Mouse (Mus musculus): ENCODE measurements around the gene Tcap. TPM values are rescaled to one million over a fixed set of nuclear protein-coding genes. Genes with fewer than 3 reads are reported as not detected.

The Tcap gene
- polyA plus RNA-seq, 1 experiment from 2014 or later = 9.3 TPM

DNA sequence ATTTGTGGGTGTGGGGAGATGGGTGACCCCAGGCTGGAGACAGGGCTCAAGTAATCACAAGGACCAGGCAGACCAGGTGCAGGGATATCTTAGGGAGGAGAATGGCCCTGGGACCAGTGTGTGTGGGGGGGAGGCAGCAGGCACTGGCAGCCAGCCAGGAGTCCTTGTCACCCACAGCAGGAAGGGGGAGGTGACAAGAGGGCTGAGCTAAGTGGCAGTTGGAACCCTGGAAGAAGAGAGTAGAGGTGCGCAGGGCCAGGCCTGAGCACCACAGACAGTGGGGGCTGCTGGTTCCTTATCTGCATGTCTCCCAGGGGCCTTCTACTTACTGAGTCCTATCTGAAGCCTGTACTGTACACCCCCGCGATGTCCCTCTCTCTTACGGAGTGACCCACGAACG, 9.7 kb downstream of the Tcap start:
- ATAC-seq (ENCODE audit: insufficient read depth, low FRiP score) = peak; percentile 72; the same call in 1 of the 2 replicates
- 60% methylated on average over 6 of the region's 6 CpGs for WGBS
- no peaks in the 10 kb centered on the region for H3K9me3 ChIP-seq (replicated peaks; ENCODE audit: control insufficient read depth, low read length)
- no peak overlapping the region for H3K4me3 ChIP-seq (replicated peaks; ENCODE audit: low read length)
- peaks cover 36% of the 10 kb centered on the region for H3K4me1 ChIP-seq (ENCODE audit: control insufficient read depth, insufficient read depth, low read length)
- H3K27ac ChIP-seq (ENCODE audit: low read length) = peak overlapping the region; percentile 93
- peaks cover 4% of the 10 kb centered on the region; the same call in 1 of the 2 replicates for H3K27me3 ChIP-seq (ENCODE audit: control insufficient read depth, insufficient read depth, low read length)
- no peaks in the 10 kb centered on the region for H3K36me3 ChIP-seq (ENCODE audit: control insufficient read depth, insufficient read depth, low read length)
- H3K4me2 ChIP-seq (ENCODE audit: low read depth, low read length) = no peak overlapping the region
- H3K9ac ChIP-seq (ENCODE audit: low read length) = peak overlapping the region; percentile 48

DNA sequence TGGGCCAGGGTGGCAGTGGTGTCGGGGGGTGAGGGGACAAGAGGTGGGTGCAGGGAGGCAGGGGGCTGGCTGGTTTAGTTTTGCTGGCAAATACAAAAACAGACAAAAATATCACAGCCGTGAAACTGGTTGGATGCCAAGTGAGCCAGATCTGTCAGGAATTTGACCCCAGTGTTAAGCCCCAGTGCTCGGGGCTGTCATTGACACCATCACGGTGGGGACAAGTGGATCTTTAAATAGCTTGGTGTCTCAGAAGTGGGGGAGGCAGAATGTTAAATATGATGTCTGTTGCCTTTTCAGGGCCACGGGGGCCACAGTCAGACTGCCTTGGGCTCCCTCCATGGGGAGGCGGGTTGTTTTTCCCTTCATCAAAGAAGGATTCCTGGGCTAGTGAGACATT, 10.7 kb downstream of the Tcap start:
- no peak overlapping the region for H3K4me3 ChIP-seq (replicated peaks; ENCODE audit: low read length)
- 33% methylated on average over 6 of the region's 6 CpGs for WGBS
- peak overlapping the region; percentile 93 for H3K27ac ChIP-seq (ENCODE audit: low read length)
- H3K4me2 ChIP-seq (ENCODE audit: low read depth, low read length) = no peak overlapping the region
- no peaks in the 10 kb centered on the region for H3K9me3 ChIP-seq (replicated peaks; ENCODE audit: control insufficient read depth, low read length)
- H3K27me3 ChIP-seq (ENCODE audit: control insufficient read depth, insufficient read depth, low read length) = no peaks in the 10 kb centered on the region; the same call in 1 of the 2 replicates
- ATAC-seq (ENCODE audit: insufficient read depth, low FRiP score) = no peak
- 0 out of 2 replicates have a peak overlapping the region, but pooled peaks have one; percentile 48 for H3K9ac ChIP-seq (ENCODE audit: low read length)
- no peaks in the 10 kb centered on the region for H3K36me3 ChIP-seq (ENCODE audit: control insufficient read depth, insufficient read depth, low read length)
- H3K4me1 ChIP-seq (ENCODE audit: control insufficient read depth, insufficient read depth, low read length) = peaks cover 36% of the 10 kb centered on the region

DNA sequence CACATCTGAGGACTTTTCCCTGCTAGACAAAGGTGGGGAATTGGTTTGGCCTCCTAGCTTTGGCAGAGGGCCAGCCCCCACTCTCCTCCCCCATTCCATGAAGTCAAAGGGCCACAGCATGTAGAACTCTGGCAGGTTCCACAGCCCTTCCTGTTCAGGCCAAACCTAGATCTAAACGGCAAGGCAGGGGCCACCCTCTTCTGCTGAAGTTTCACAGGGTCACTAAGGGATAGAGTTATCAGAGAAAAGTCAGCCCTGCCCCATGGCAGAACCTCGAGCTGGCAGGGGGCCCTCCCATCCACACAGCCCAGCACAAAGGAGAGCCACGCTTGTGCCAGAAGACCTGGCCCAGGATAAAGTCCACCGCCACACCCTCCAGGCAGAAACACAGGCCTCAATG, 11.4 kb downstream of the Tcap start:
- ATAC-seq (ENCODE audit: insufficient read depth, low FRiP score) = peak; percentile 81
- peak overlapping the region; percentile 7; the same call in 1 of the 2 replicates for H3K9ac ChIP-seq (ENCODE audit: low read length)
- no peak overlapping the region for H3K4me2 ChIP-seq (ENCODE audit: low read depth, low read length)
- H3K36me3 ChIP-seq (ENCODE audit: control insufficient read depth, insufficient read depth, low read length) = no peaks in the 10 kb centered on the region
- H3K4me3 ChIP-seq (replicated peaks; ENCODE audit: low read length) = no peak overlapping the region
- H3K4me1 ChIP-seq (ENCODE audit: control insufficient read depth, insufficient read depth, low read length) = peaks cover 42% of the 10 kb centered on the region
- H3K27ac ChIP-seq (ENCODE audit: low read length) = peak overlapping the region; percentile 93
- WGBS = 39% methylated on average over 4 of the region's 4 CpGs
- H3K27me3 ChIP-seq (ENCODE audit: control insufficient read depth, insufficient read depth, low read length) = no peaks in the 10 kb centered on the region; the same call in 1 of the 2 replicates
- H3K9me3 ChIP-seq (replicated peaks; ENCODE audit: control insufficient read depth, low read length) = no peaks in the 10 kb centered on the region

DNA sequence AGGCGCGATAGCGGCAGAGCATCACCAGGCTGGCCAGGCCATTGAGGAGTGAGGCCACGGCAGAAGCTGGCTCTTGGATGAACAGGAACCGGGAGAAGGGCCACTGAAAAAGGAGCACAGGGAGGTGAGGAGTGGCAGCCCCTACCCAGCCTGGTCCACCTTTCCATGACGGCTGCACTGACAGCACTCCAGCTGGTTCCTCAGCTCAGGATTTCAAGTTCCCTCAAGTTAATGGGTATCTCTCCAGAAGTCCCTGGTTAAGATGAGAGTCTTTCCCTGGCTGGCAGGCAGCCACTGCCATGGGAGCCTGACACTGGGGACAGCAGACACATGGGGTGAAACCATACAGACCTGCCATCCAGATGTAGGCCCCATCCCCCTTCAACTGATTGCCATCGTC, 14.3 kb downstream of the Tcap start:
- no peaks in the 10 kb centered on the region for H3K36me3 ChIP-seq (ENCODE audit: control insufficient read depth, insufficient read depth, low read length)
- no peak overlapping the region for H3K4me3 ChIP-seq (replicated peaks; ENCODE audit: low read length)
- ATAC-seq (ENCODE audit: insufficient read depth, low FRiP score) = no peak
- peaks cover 33% of the 10 kb centered on the region for H3K4me1 ChIP-seq (ENCODE audit: control insufficient read depth, insufficient read depth, low read length)
- no peaks in the 10 kb centered on the region for H3K9me3 ChIP-seq (replicated peaks; ENCODE audit: control insufficient read depth, low read length)
- H3K27ac ChIP-seq (ENCODE audit: low read length) = no peak overlapping the region
- no peak overlapping the region for H3K9ac ChIP-seq (ENCODE audit: low read length)
- WGBS = 93% methylated on average over 7 of the region's 7 CpGs
- H3K27me3 ChIP-seq (ENCODE audit: control insufficient read depth, insufficient read depth, low read length) = no peaks in the 10 kb centered on the region
- H3K4me2 ChIP-seq (ENCODE audit: low read depth, low read length) = no peak overlapping the region

DNA sequence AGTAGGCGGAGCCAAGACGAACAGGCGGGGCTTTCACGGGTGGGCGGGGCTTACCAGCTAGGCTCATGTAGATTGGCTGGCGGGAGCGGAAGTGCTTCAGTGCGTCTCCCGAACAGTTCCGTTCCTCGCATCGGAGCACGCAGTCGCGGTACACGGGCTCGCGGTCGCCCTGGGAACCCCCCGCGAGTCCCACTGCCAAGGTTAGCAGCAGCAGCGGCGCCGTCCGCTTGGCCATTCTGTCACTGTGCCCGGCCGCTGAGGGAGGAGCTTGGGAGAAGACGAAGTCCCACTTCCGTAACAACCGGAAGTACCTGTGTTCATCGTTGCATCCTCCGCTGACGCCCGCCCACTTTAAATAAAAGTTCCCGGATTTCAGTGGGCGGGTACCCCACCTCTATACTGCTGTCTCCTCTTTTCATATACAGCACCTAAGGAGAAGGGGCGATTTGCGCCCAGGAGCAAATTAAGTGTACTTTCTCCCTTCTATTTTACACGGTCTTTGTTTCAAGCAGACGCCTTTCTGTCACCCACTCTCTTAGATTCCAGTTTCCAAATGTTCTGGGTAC, 16.6 kb downstream of the Tcap start, which contains the start of gene Pgap3:
Gene Pgap3, minus strand, starts transcription at position 330 of the 566 bp plus-strand sequence.
- no peaks in the 10 kb centered on the region for H3K9me3 ChIP-seq (replicated peaks; ENCODE audit: control insufficient read depth, low read length)
- no peaks in the 10 kb centered on the region for H3K27me3 ChIP-seq (ENCODE audit: control insufficient read depth, insufficient read depth, low read length)
- H3K4me1 ChIP-seq (ENCODE audit: control insufficient read depth, insufficient read depth, low read length) = peaks cover 13% of the 10 kb centered on the region
- H3K4me3 ChIP-seq (replicated peaks; ENCODE audit: low read length) = peak within 1 kb of the TSS; percentile 72
- under 1% methylated on average over 40 of the region's 40 CpGs for WGBS
- H3K27ac ChIP-seq (ENCODE audit: low read length) = peak within 1 kb of the TSS; percentile 97
- peak within 1 kb of the TSS; percentile 53 for H3K4me2 ChIP-seq (ENCODE audit: low read depth, low read length)
- H3K36me3 ChIP-seq (ENCODE audit: control insufficient read depth, insufficient read depth, low read length) = no peaks in the 10 kb centered on the region
- H3K9ac ChIP-seq (ENCODE audit: low read length) = peak within 1 kb of the TSS; percentile 86
- peak; percentile 87 for ATAC-seq (ENCODE audit: insufficient read depth, low FRiP score)

DNA sequence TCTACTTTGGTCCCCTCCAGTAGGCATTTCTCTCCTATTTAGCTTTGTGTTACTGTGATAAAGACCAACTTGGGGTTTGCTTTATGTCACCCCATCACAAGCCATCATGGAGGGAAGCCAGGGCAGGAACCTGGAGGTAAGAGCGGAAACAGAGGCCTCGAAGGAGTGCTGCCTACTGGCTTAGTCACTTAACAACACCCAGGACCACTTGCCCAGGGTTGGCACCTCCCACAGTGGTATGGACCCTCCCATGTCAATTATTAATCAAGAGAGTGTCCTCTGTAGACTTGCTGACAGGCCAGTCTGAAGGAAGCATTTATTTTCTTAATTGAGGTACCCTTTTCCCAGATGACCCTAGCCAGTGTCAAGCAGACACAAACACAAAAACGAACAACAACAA, 17.2 kb downstream of the Tcap start:
- Histone ChIP-seq H3K4me2 (ENCODE audit: low read depth, low read length) (peak overlapping the region; percentile 53), H3K36me3 (ENCODE audit: control insufficient read depth, insufficient read depth, low read length) (no peaks in the 10 kb centered on the region)
- WGBS = 55% methylated on average over 3 of the region's 3 CpGs

DNA sequence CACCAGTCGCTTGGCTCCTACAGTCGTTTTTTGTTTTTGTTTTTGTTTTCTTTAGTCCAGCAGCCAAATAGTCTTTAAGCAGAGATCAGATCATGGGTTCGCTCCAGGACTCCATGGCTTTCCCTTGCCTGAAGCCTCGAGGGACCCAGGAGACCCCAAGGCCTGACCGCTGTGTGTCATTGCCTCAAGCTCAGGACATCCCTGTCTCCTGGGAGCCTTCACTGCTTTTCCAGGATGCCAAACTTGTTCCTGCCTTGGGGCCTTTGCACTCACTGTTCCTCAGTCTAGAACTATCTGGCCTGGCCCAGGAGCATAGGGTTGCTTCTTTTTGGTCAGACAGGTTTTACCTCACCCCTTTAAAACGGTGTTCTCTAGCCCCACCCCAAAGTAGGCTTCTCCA, 23.0 kb downstream of the Tcap start:
- H3K27ac ChIP-seq (ENCODE audit: low read length) = no peak overlapping the region
- 75% methylated on average over 6 of the region's 6 CpGs for WGBS
- H3K4me2 ChIP-seq (ENCODE audit: low read depth, low read length) = no peak overlapping the region
- H3K4me1 ChIP-seq (ENCODE audit: control insufficient read depth, insufficient read depth, low read length) = peaks cover 16% of the 10 kb centered on the region
- H3K9ac ChIP-seq (ENCODE audit: low read length) = no peak overlapping the region
- ATAC-seq (ENCODE audit: insufficient read depth, low FRiP score) = no peak
- no peak overlapping the region for H3K4me3 ChIP-seq (replicated peaks; ENCODE audit: low read length)
- no peaks in the 10 kb centered on the region for H3K36me3 ChIP-seq (ENCODE audit: control insufficient read depth, insufficient read depth, low read length)
- no peaks in the 10 kb centered on the region for H3K27me3 ChIP-seq (ENCODE audit: control insufficient read depth, insufficient read depth, low read length)
- no peaks in the 10 kb centered on the region for H3K9me3 ChIP-seq (replicated peaks; ENCODE audit: control insufficient read depth, low read length)

More for the DNA sequence above, 17.2 kb downstream of the Tcap start:
- Histone ChIP-seq H3K4me3 (replicated peaks; ENCODE audit: low read length) (peak overlapping the region; percentile 72), H3K9me3 (replicated peaks; ENCODE audit: control insufficient read depth, low read length) (no peaks in the 10 kb centered on the region), H3K4me1 (ENCODE audit: control insufficient read depth, insufficient read depth, low read length) (peaks cover 13% of the 10 kb centered on the region), H3K27me3 (ENCODE audit: control insufficient read depth, insufficient read depth, low read length) (no peaks in the 10 kb centered on the region), H3K27ac (ENCODE audit: low read length) (peak overlapping the region; percentile 97), H3K9ac (ENCODE audit: low read length) (peak overlapping the region; percentile 86)
- no peak for ATAC-seq (ENCODE audit: insufficient read depth, low FRiP score)

DNA sequence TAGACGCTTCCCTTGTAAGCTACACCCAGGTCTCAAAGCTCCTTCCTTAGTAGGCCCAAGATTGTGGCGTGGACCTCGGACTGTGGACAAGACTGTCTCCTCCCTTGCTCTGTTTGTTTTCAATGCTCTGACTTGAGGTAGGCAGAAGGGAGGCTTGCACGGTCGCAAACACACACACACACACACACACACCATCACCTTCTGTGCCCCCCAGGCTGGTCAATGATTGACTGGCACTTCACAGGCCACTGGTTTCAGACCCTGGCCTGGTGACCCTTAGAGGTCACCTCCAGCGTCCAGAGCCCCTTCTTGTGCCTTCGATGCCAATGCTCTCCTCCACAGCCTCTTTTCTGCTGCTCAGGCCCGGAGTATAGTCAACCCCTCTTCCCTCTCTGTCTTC, 25.3 kb downstream of the Tcap start:
- Histone ChIP-seq H3K4me3 (replicated peaks; ENCODE audit: low read length) (peak overlapping the region; percentile 17), H3K36me3 (ENCODE audit: control insufficient read depth, insufficient read depth, low read length) (no peaks in the 10 kb centered on the region), H3K9me3 (replicated peaks; ENCODE audit: control insufficient read depth, low read length) (no peaks in the 10 kb centered on the region), H3K9ac (ENCODE audit: low read length) (peak overlapping the region; percentile 61), H3K27ac (ENCODE audit: low read length) (peak overlapping the region; percentile 82), H3K4me2 (ENCODE audit: low read depth, low read length) (peak overlapping the region; percentile 45), H3K4me1 (ENCODE audit: control insufficient read depth, insufficient read depth, low read length) (peaks cover 24% of the 10 kb centered on the region), H3K27me3 (ENCODE audit: control insufficient read depth, insufficient read depth, low read length) (no peaks in the 10 kb centered on the region)
- no peak; the same call in 1 of the 2 replicates for ATAC-seq (ENCODE audit: insufficient read depth, low FRiP score)
- 50% methylated on average over 8 of the region's 8 CpGs for WGBS

DNA sequence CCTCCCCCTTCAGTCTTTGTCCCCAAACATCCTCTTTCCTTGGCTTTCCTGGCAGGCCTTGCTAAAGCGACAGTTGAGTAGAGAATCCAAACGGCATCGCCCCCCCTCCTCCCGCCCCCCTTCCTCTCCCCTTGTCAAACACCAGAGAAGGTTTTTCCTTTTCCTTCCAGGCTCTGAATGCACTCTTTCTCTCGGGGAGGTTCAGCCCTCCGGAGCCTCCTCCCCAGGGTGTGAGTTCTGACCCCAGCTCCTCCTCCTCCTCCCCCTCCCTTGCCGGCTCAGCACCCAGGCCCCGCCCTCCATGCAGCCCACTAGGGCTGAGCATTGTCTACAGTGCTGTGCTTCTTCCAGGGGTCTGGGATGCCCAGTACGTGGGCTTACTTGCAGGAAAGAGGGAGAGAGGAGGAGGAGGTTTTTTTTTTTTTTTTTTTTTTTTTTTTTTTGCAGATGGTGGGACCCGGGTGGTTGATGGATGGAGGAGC, 25.8 kb downstream of the Tcap start:
- H3K9me3 ChIP-seq (replicated peaks; ENCODE audit: control insufficient read depth, low read length) = no peaks in the 10 kb centered on the region
- H3K27ac ChIP-seq (ENCODE audit: low read length) = peak overlapping the region; percentile 82
- peak overlapping the region; percentile 45 for H3K4me2 ChIP-seq (ENCODE audit: low read depth, low read length)
- WGBS = 3% methylated on average over 9 of the region's 10 CpGs
- peaks cover 29% of the 10 kb centered on the region for H3K4me1 ChIP-seq (ENCODE audit: control insufficient read depth, insufficient read depth, low read length)
- H3K9ac ChIP-seq (ENCODE audit: low read length) = peak overlapping the region; percentile 61
- peak overlapping the region; percentile 17 for H3K4me3 ChIP-seq (replicated peaks; ENCODE audit: low read length)
- H3K27me3 ChIP-seq (ENCODE audit: control insufficient read depth, insufficient read depth, low read length) = no peaks in the 10 kb centered on the region
- ATAC-seq (ENCODE audit: insufficient read depth, low FRiP score) = peak; percentile 54; the same call in 1 of the 2 replicates
- H3K36me3 ChIP-seq (ENCODE audit: control insufficient read depth, insufficient read depth, low read length) = no peaks in the 10 kb centered on the region
